Mouse (Mus musculus) embryonic facial prominence, embryonic 10.5 days (tissue): Measurements from ENCODE around the gene Fam129a. TPM values are rescaled to one million over a fixed set of nuclear protein-coding genes. Genes with fewer than 3 reads are reported as not detected.
"Not testable (repeated sequence)": the region's sequence is repeated elsewhere in the genome, so short reads cannot be mapped to it uniquely, and the experiment has no call there.

Experiments used
- DNase-seq: peaks from one replicate; pipeline ENCODE4 v3.0.0-alpha.2; 2017; ENCODE audit warnings: low spot score
- H3K27ac ChIP-seq: fragments of 300-500 bp; sonication (generic); replicated peaks from 2 replicates; pipeline ENCODE4 v1.5.1; 2016; ENCODE audit warnings: mild to moderate bottlenecking
- H3K27me3 ChIP-seq: fragments of 300-500 bp; sonication (generic); replicated peaks from 2 replicates; pipeline ENCODE4 v1.6.1; 2016; ENCODE audit warnings: low read depth, mild to moderate bottlenecking; ENCODE audit not compliant: poor library complexity, severe bottlenecking
- H3K36me3 ChIP-seq: fragments of 300-500 bp; sonication (generic); replicated peaks from 2 replicates; pipeline ENCODE4 v1.6.1; 2016; ENCODE audit warnings: mild to moderate bottlenecking, moderate library complexity
- H3K4me1 ChIP-seq: fragments of 300-500 bp; sonication (generic); 2 replicates; pipeline ENCODE4 v1.6.1; 2016
- H3K4me3 ChIP-seq: fragments of 300-500 bp; sonication (generic); 2 replicates; pipeline ENCODE4 v1.5.1; 2016; ENCODE audit warnings: mild to moderate bottlenecking, moderate library complexity
- H3K9me3 ChIP-seq: fragments of 300-500 bp; sonication (generic); 2 replicates; pipeline ENCODE4 v1.6.1; 2016; ENCODE audit warnings: mild to moderate bottlenecking
- WGBS: fragments of 180-500 bp; shearing (Covaris S2); methylation state at CpG from one replicate; pipeline ENCODE4 v1.1.7; 2016; 5-methylcytosine and 5-hydroxymethylcytosine counted together
- polyA plus RNA-seq: library from polyadenylated mRNA; unstranded; fragments of >200 nt; fragmentation: Nextera tagmentation; extraction: Ambion mirVana; gene quantifications from 2 replicates; pipeline ENCODE4 v1.2.1, GENCODE M21; 2016

Gene Fam129a
- polyA plus RNA-seq, 1 experiment from 2014 or later: 1.00 TPM

DNA sequence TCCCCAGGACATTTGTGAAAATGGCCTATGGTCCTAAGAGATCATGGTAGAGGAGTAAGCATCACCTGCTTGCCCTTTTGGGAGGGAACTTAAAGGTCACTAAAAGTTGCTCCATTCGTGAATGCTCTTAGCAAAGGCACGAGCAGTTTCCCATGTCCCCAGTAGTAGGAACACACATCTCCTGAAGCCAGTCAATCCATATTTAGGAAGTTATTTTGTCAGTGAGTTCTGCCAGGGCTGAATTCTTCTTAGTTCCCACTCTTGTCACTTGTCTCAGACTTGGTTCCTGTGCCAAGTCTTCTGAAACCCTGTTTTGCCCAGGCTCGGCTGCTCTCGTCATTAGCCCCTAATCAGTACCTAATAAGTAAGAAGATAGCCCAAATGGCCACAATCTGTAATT is 23.9 kb downstream of the Fam129a start:
- H3K27ac ChIP-seq: no peak overlapping the region
- WGBS: 84% methylated on average over 4 of the region's 4 CpGs
- H3K9me3 ChIP-seq: no peaks in the 10 kb centered on the region
- DNase-seq: no peak
- no peak overlapping the region for H3K4me3 ChIP-seq
- H3K4me1 ChIP-seq: no peaks in the 10 kb centered on the region
- H3K36me3 ChIP-seq: no peaks in the 10 kb centered on the region
- H3K27me3 ChIP-seq: no peaks in the 10 kb centered on the region

DNA sequence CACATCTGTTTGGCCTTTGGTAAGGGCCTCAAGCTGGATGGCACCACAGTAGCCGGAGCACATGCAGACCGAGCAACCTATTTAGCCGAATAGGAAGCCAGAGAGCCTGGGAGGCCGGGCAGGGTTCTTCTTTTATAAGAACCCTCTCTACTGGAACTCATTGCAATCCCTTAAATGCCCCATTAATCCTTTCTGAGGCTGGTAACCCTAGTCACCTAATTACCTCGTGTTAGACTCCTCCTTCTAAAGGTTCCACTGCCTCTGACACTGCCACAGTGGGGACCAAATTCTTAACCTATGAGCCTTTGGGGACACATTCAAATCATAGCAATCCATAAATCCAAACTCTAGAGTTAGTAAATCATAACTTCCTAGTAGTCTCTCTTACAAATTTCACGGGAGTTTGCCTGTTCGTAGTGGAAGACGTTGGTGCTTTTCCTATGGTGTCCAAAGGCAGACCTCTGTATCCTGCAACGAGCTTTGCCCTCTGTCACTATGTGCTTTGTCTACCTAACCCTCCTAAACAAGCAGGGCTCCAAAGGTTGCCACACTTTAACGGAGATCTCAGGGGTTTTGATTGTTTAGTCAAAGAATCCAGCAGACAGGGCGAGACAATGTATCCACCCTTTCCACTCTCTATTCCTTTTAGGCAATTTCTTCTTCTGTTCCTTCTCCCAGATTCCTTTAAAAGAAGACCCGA is 24.8 kb downstream of the Fam129a start:
- WGBS: 58% methylated on average over 12 of the region's 12 CpGs
- Histone ChIP-seq H3K4me1 (no peaks in the 10 kb centered on the region), H3K4me3 (no peak overlapping the region)

DNA sequence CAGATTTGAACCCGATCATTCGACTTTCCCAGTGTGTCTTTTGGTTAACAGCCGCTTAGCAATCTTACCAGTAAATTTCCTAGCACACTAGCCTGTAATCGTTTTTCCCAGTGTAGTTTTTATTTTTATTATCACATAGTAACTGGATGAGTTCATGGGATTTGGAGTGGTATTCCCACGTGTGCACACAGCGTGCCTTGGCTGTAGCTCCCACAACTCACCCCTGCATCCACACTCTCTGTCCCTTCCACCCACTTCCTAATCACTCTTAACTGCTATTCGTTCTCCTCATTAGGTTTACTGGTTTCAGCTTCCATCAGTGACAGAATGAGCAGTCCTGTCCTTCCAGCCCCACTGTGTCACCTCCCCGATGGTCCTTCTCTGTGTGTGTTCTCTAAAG is 25.6 kb downstream of the Fam129a start:
- DNase-seq: no peak
- 68% methylated on average over 8 of the region's 8 CpGs for WGBS
- H3K9me3 ChIP-seq: no peaks in the 10 kb centered on the region
- no peaks in the 10 kb centered on the region for H3K27me3 ChIP-seq
- H3K27ac ChIP-seq: no peak overlapping the region
- no peaks in the 10 kb centered on the region for H3K4me1 ChIP-seq
- no peaks in the 10 kb centered on the region for H3K36me3 ChIP-seq
- H3K4me3 ChIP-seq: no peak overlapping the region

More for the DNA sequence above, 24.8 kb downstream of the Fam129a start:
- Histone ChIP-seq H3K27me3 (no peaks in the 10 kb centered on the region), H3K36me3 (no peaks in the 10 kb centered on the region), H3K27ac (no peak overlapping the region), H3K9me3 (no peaks in the 10 kb centered on the region)
- DNase-seq: no peak

DNA sequence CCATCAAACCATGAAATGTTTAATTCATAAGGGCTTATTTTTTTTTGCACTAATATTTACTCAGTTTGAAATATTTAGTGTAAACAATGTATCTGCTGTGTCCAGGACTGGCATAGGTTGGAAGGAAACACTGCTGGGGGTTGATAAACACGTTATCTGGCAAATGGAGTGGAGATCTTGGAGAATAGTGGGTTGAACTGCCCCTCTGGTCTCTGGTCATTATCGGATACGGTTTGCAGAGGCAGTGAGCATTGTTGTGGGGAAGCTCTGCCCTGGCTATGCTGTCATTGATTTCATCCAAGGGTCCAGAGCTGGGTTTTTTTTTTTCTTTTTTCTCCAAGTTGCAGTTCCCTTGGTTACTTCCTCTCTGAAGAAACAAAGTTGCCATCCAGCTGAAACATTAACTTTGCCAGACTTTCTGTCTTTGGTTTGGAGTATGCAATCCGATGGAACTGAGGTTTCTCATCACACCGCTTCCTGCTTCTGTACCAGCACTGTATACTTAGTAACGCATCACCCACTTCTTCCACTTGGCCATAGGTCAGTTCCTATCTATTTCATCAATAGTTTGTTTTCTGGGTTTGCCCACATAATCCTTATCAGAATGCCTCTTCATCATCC is 26.8 kb downstream of the Fam129a start:
- no peak overlapping the region for H3K4me3 ChIP-seq
- 84% methylated on average over 6 of the region's 6 CpGs for WGBS
- DNase-seq: no peak

DNA sequence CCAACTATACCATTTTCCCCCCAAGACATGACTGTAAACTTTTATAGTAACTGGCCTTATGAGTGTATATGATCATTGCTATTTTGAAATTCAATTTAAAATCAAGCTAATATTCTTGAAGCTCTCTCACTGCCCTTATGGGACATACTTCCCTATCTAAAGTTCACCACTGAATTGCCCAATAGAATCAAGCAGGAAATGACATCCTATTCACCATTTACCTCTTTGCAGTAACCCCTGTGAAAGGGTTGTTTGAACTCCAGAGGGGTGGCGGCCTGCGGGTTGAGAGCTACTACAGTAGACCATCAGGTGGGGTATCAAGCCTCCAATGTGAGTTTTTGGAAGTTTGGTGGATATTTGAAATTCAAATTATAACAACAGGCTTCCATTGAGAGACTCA is 27.9 kb downstream of the Fam129a start:
- Histone ChIP-seq H3K4me1 (peaks cover 4% of the 10 kb centered on the region; the same call in 1 of the 2 replicates), H3K27me3 (no peaks in the 10 kb centered on the region), H3K9me3 (no peaks in the 10 kb centered on the region), H3K4me3 (no peak overlapping the region), H3K36me3 (no peaks in the 10 kb centered on the region), H3K27ac (no peak overlapping the region)
- no peak for DNase-seq
- WGBS: 92% methylated on average over 2 of the region's 2 CpGs

More for the DNA sequence above, 26.8 kb downstream of the Fam129a start:
- no peak overlapping the region for H3K27ac ChIP-seq
- no peaks in the 10 kb centered on the region for H3K27me3 ChIP-seq
- no peaks in the 10 kb centered on the region for H3K9me3 ChIP-seq
- no peaks in the 10 kb centered on the region for H3K4me1 ChIP-seq
- no peaks in the 10 kb centered on the region for H3K36me3 ChIP-seq

DNA sequence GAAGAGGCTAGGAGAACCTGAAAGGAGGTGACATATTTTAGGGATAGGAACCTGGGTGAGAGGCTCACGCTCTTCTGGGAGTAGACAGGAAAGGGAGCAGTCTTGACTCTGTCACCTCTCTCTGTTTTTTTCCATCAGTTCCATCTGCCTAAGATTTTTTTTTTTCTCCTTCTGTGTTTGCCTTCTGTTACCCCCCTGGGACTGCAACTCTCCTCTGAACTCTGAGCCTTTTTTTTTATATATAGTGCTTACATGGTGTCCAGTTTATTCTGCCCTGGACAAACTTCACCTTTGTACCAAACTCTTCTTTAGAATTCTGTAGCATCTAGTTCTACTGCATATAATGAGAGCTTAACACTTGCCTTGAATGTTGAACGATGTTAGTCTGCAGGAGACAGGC is 33.3 kb downstream of the Fam129a start:
- no peaks in the 10 kb centered on the region for H3K36me3 ChIP-seq
- no peak overlapping the region for H3K27ac ChIP-seq
- DNase-seq: no peak
- H3K9me3 ChIP-seq: no peaks in the 10 kb centered on the region
- H3K27me3 ChIP-seq: no peaks in the 10 kb centered on the region
- 78% methylated on average over 2 of the region's 2 CpGs for WGBS
- no peak overlapping the region for H3K4me3 ChIP-seq
- peaks cover 4% of the 10 kb centered on the region; the same call in 1 of the 2 replicates for H3K4me1 ChIP-seq

DNA sequence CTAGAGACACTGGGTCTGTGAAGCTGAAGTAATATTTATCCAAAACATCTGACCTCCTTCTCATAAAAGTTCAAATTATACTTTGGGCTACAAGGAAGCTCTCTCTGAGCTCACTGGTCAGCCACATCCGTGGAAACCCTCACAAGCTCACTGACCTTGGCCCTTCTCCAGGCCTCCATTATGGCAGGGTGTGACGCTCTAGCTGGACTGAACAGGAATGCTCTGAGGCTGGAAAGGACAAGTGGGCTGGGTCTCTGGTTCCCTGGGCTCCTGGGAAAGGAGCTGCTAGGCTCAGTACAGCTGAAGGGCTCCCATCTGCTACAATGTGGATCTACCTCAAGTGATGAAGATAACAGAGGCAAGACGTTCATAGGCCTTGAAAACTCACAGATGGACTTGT is 37.0 kb downstream of the Fam129a start:
- not testable (repeated sequence) for H3K36me3 ChIP-seq, H3K4me1 ChIP-seq, H3K4me3 ChIP-seq, H3K27me3 ChIP-seq, H3K9me3 ChIP-seq, H3K27ac ChIP-seq, DNase-seq
- WGBS: 87% methylated on average over 3 of the region's 3 CpGs

DNA sequence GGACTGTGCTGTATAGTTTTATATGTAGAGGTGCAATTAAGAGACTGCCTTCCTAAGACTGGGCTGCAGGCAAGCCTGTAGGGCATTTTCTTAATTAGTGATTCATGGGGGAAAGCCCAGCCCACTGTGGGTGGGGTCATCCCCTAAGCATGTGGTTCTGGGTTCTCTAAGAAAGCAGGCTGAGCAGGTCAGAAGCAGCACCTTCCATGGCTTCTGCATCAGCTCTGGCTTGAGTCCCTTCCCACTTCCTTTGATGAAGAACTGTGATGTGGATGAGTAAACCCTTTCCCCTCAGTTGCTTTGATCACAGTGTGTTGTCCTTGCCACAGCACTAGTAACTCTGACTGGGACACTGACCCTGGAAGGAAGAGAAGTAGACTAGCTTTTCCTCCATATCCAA is 39.6 kb downstream of the Fam129a start:
- H3K36me3 ChIP-seq: no peaks in the 10 kb centered on the region
- no peak overlapping the region for H3K4me3 ChIP-seq
- no peak overlapping the region for H3K27ac ChIP-seq
- H3K9me3 ChIP-seq: no peaks in the 10 kb centered on the region
- no peaks in the 10 kb centered on the region for H3K4me1 ChIP-seq
- H3K27me3 ChIP-seq: no peaks in the 10 kb centered on the region
- no peak for DNase-seq

DNA sequence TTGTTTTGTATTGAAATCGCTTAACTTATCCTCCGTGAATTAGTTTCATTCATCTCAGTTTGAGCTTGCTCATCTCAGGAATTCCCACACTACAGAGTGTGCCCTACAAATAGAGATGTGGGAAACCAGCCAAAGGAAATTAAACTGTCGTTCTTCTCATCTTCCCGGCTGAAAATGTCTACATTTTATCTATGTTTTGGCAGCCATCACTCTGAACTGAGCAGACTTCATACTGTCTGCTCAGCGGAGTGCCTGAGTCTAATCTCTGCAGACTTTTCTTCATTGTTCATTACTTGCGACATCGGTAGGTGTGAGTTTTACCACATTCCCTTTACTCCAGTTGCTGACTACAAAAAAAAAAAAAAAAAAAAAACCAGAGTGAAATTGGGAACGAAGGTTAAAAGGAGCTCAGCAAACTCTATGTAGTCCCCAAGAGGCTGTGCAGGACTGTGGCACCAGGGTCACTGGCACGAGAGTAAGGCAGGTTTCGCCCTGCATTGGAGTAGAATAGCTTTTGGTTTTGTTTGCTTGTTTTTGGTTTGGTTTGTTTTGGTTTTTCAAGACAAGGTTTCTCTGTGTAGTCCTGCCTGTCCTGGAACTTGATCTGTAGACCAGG is 43.4 kb downstream of the Fam129a start:
- H3K27me3 ChIP-seq: no peaks in the 10 kb centered on the region
- H3K9me3 ChIP-seq: no peaks in the 10 kb centered on the region
- H3K36me3 ChIP-seq: no peaks in the 10 kb centered on the region
- H3K4me3 ChIP-seq: no peak overlapping the region
- DNase-seq: no peak
- WGBS: 85% methylated on average over 10 of the region's 10 CpGs
- H3K27ac ChIP-seq: no peak overlapping the region
- peaks cover 8% of the 10 kb centered on the region for H3K4me1 ChIP-seq

DNA sequence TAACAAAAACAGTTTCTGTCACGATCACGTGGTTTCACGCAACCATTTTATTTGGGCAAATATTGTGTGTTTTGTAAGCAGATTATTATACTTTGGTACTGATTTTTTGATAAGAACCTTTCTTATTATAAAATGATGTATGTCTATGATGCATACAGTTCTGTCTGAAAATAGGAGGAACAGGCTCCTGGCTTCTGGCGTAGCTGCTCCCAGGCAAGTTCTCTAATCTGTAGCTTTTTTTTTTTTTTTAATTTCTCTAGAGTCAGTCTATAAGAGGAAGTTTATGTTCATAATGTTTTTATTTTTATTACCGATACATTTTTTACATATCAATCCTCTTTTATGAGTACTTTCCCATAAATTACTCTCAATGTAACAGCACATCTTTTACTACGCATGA is 44.6 kb downstream of the Fam129a start:
- Histone ChIP-seq H3K9me3 (no peaks in the 10 kb centered on the region), H3K4me1 (peaks cover 11% of the 10 kb centered on the region), H3K4me3 (no peak overlapping the region), H3K36me3 (no peaks in the 10 kb centered on the region), H3K27me3 (no peaks in the 10 kb centered on the region), H3K27ac (no peak overlapping the region)
- DNase-seq: no peak
- WGBS: 96% methylated on average over 6 of the region's 6 CpGs

DNA sequence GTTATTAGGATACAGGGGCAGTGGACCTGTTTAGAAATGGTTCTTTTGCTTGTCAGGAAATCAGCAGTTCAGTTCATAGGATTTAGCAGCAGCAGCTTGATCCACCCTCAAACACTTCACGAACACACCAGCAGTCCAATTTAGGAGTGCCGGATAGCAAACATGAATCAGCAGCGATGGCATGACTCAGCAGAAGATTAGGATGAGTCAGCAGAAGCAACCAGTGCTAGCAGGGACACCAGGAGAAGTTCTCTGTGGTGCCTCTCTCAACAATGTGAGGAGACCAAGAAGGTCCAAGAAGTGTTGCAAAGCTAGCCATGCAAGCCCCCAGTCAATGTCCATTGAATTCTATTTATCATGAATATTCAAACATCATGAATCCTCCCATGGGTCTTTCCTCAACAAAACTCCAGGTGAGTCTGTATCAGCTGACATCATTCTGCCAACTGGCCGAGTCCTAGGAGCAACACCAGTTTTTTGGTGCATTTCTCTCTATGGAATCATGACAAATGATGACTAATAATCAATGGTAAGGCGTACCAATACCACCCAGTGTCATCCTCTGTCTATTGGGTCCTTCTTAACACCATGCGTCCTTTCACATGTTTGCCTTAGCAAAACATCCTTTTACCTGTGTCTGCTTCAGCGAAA is 45.7 kb downstream of the Fam129a start:
- Histone ChIP-seq H3K27ac (no peak overlapping the region), H3K4me3 (no peak overlapping the region), H3K27me3 (no peaks in the 10 kb centered on the region), H3K9me3 (no peaks in the 10 kb centered on the region), H3K36me3 (no peaks in the 10 kb centered on the region), H3K4me1 (peaks cover 11% of the 10 kb centered on the region)
- DNase-seq: no peak
- WGBS: 92% methylated on average over 7 of the region's 7 CpGs

DNA sequence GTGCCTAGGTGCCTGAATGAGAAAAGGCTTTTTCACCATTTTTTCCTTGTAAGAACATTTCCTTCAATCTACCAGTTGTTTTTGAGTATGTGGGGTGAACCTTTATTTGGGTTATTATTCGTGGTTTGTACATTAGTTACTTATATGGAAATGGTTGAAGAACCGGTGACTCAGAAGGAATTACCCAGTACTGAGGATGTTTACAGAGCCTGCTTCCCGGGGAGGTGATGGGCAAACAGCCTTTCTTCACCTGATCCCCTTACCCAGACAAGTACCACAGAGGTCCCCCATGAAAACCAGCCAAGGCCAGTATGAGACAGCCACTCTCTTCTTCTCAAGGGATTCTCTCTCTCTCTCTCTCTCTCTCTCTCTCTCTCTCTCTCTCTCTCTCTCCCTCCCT is 47.3 kb downstream of the Fam129a start:
- DNase-seq: no peak
- Histone ChIP-seq H3K27me3 (no peaks in the 10 kb centered on the region), H3K4me3 (no peak overlapping the region), H3K9me3 (no peaks in the 10 kb centered on the region), H3K27ac (no peak overlapping the region), H3K4me1 (peaks cover 11% of the 10 kb centered on the region), H3K36me3 (no peaks in the 10 kb centered on the region)
- 77% methylated on average over 3 of the region's 3 CpGs for WGBS

DNA sequence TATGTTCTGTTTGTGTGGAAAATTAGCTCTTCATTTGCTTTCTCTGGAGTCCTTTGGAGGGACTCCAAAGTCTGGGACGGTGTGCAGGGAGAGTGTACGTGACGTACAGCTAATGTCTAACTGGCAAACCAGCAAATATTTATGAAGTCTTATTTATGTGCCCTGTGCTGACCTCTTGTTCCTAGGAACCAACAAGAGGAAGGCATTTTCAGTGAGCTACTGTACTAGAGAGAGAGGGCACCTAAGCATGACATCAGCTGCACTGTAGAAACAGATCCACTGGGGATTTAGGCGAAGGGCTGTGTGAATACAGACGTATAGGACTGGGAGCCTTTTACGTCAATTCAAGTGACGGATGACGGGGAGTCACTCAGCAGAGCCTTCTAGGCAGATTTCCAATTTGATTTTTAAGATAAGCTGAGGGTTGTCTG is 48.3 kb downstream of the Fam129a start:
- Histone ChIP-seq H3K27me3 (no peaks in the 10 kb centered on the region), H3K4me3 (no peak overlapping the region), H3K4me1 (peaks cover 11% of the 10 kb centered on the region), H3K36me3 (no peaks in the 10 kb centered on the region), H3K27ac (no peak overlapping the region), H3K9me3 (no peaks in the 10 kb centered on the region)
- DNase-seq: no peak
- whole genome bisulfite sequencing: 84% methylated on average over 8 of the region's 8 CpGs
